Mouse (Mus musculus) urinary bladder, postnatal 0 days (tissue): ENCODE data around the gene Tub. TPM values are rescaled to one million over a fixed set of nuclear protein-coding genes. Genes with fewer than 3 reads are reported as not detected.

Experiments used
- polyA plus RNA-seq: library from polyadenylated mRNA; unstranded; fragments of >200 nt; fragmentation: Nextera tagmentation; extraction: Ambion mirVana; gene quantifications from 2 replicates; pipeline ENCODE4 v1.2.1, GENCODE M21; 2015

Gene Tub
- 0.60 and 0.96 TPM in 2 replicates for polyA plus RNA-seq

DNA sequence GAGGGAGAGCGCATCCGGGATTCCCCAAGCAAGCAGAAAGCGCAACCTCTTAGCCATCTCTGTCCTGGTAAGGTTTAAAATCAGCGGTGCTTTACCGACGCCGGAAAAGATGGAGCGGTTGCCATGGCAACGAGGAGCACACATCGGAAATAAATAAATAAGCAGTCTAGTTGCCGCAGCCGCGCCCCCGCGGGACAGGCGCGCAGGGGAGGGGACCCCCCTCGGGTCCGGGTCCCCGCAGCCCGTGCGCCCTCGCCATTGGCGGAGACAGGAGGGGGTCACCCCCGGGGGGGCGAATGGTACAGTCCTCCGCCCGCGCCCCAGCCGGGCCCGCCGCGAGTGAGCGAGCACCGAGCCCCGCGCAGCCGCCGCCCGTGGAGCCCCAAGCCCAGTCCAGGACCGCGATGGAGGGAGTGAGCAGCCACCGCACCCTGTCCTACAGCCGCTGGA, at the start of gene Tub:
Gene Tub, plus strand, starts transcription at position 27 of the 450 bp plus-strand sequence.

DNA sequence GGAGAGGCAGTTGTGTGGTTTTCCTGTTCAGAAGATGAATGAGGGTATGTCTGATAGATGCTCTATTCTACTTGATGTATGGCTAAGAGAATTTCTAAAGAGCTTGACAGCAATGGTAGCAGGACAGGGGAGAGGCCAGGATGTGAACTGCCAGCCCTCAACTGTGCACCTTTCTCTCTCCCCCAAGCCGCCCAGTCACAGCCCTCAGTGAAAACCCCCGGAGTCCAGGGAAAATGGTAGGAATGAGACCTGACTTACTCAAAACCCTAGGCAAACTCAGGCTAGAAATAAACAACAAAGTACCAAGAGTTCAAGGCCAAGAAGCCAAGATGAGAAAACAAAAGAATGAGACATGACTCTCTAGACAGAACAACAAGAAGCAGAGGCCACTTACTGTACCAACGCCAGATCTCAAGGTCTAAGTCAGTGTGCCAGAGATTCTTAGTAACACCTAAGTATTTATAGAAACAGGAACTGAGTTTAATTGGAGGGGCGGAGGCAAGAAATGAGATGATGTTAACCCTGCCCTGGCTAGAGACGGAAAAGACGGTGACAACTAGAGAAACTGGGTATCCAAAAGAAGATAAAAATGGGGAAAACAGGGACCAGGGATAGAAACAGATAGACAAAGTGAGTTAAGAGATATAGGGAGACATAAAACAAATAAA, 20.3 kb upstream of the Tub start, which contains the start of gene Nlrp10:
Gene Nlrp10, minus strand, starts transcription at position 453 of the 668 bp plus-strand sequence.

DNA sequence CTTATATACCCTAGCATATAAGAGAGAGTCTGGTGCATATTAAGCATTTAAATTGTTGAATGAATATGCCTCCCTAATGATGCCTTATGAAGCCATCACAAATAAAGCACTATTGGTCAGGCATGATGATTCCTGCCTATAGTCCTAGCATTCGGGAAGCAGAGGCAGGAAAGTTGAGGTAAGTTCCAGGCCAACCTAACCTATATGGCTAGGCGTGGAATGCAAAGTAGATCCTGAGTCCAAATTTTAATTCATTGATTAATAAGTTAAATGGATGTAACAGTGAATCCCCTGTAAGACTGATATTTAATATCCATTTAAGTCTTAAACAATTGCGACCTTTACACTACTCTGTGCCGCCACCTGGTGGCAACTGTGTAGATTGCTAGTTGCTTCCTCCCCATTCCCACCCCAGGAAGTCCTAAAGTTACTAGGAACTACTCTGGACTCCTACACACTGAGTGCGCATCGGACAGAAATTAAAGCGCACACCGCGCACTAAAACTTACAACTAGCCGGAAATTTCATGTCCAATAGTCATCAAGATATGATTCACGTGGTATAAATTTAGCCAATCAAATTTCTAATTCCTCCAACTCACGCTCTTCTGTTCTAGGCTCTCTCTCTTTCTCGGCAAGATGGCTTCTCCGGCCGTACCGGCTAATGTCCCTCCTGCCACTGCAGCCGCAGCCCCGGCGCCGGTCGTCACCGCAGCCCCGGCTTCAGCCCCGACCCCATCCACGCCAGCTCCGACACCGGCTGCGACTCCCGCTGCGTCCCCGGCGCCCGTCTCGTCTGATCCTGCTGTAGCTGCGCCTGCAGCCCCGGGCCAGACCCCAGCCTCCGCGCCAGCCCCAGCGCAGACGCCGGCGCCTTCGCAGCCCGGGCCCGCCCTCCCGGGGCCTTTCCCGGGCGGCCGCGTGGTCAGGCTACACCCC, 16.1 kb upstream of the Tub start, which contains the start of gene Eif3f:
Gene Eif3f, plus strand, starts transcription at position 624 of the 938 bp plus-strand sequence.

DNA sequence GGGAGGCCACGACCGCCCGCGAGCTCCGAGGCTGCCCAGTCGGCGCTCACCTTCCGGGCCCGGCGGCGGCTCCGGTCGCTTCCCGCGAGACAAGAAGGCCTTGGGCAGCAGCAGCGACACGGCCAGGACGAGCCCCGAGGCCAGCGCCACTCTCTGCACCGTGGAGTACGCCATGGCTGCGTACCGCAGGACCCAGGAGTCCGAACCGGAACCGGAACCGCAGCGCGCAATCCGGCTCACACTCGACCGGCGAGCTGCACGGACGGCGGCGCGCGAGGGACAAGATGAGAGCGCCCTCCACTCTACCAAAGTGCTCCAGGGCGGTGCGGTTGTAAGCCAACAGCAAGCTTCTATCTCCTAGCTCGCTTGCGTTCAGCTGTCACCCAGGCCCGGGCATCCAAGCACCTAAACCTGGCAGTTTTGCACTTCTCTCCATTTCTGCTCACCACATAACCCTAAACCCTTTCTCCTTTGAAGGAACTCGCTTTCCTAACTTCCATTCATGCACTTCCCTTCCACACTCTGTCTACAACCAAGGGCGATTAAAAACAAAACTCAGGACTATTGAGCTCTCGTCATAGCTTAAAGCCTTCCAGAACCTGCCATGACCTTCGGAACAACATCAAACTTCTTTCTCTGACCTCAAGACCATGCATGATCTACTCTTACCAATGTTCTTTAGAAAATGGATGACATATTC, 133.1 kb downstream of the Tub start, which contains the start of gene Ric3:
Gene Ric3, minus strand, starts transcription at position 219 of the 700 bp plus-strand sequence.

Other genes with a start within 250 kb of the Tub start
- not detected in 2 replicates for gene Olfr512, start 237.0 kb upstream of the Tub start, polyA plus RNA-seq
- gene Olfr513, start 199.4 kb upstream of the Tub start, polyA plus RNA-seq = not detected in 2 replicates
- not detected in 2 replicates for gene Olfr514, start 124.3 kb upstream of the Tub start, polyA plus RNA-seq
- gene Olfr516, start 99.8 kb upstream of the Tub start, polyA plus RNA-seq = not detected in 2 replicates
- not detected in 2 replicates for gene Olfr517, start 78.0 kb upstream of the Tub start, polyA plus RNA-seq
- gene Olfr518, start 65.3 kb upstream of the Tub start, polyA plus RNA-seq = not detected in 2 replicates
- not detected in 2 replicates for gene Olfr519, start 55.9 kb upstream of the Tub start, polyA plus RNA-seq
- gene Nlrp10, start 20.2 kb upstream of the Tub start, polyA plus RNA-seq = 0.11 and 0.16 TPM in 2 replicates
- 65.8 and 73.9 TPM in 2 replicates for gene Eif3f, start 15.9 kb upstream of the Tub start, polyA plus RNA-seq
- gene Ric3, start 133.0 kb downstream of the Tub start, polyA plus RNA-seq = 2.0 and 2.6 TPM in 2 replicates
- 13.2 and 13.4 TPM in 2 replicates for gene Lmo1, start 224.9 kb downstream of the Tub start, polyA plus RNA-seq